Mouse (Mus musculus) spleen, adult 12 weeks (tissue): Measurements from ENCODE around the gene Acsf3.

ENCODE experiments used
- DNase-seq: peaks from one replicate; pipeline ENCODE4 v3.0.0; 2022; ENCODE audit warnings: low spot score

Gene Acsf3

DNA sequence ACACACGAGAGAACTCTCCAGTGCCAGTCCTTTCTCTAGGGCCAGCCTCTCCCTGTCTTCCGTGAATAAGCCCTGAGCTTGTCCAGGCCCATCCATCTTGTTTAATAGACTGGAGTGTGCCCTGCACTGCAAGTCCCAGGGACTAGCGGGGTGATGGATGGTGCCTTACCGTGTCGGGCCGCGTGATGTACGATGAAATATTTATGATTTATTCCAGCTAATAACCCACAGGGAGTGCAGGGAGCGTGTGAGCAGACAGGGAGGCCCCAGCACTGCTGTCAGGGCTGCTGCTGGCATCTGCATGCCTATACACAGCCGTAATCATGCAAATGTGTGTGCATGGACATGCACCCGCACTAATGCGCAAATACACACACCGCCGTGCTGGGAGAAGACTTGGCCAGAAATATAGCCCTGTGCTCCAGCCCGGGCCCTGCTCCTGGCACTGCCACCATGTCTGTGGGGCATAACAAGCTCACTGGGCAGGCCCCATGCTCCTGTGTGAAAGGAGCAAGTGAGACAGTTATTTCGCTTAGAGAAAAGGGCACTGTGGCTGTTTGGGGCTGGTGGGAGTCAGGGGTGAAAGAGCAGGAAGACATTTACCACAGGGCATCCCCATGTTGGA, 36.7 kb downstream of the Acsf3 start:
- no peak for DNase-seq

DNA sequence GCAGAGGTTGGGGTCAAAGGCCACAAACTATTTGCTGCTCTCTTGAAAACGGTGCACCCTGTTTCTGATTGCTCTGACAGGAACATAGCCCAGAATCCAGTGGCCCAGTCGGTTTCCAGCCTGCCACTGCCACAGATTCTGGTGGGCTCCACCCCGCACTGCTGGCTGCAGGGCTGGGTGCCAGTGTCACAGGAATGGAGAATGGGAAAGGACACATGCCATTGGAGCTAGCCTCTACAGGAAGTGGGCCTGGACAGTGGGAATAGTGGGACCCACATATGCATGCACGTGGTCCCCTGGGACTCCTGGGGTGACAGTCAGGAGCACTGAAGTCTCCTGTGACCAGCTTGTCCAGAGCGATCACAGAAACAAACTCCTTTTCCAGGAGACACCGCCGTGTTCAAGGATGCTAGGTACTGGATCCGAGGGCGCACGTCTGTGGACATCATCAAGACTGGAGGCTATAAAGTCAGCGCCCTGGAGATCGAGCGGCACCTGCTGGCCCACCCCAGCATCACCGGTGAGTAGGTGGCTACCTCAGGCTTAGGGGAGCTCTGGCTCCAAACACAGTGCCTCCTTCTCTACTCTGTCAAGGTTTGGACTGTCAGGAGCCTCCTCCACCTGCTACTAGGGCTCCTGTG, 37.4 kb downstream of the Acsf3 start:
- no peak for DNase-seq

DNA sequence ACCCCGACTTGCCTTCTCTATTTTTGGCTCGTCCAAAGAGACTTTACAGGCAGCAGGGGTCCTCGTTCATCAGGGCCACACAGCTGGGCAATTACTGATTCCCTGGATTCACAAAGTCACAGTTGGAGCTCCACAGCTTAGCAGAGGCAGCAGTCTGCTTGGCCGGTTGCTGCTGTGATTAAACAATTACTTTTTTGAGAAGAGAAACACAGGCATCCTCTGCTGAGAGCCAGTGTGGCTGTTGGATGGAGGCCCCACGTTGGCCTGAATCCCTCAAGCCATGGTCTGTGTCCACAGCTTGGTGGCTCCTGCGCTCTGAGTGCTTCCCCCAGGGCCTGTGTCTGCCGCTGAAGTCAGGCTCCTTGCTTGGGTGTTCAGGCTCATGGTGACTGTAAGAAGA, 39.3 kb downstream of the Acsf3 start:
- DNase-seq: no peak

DNA sequence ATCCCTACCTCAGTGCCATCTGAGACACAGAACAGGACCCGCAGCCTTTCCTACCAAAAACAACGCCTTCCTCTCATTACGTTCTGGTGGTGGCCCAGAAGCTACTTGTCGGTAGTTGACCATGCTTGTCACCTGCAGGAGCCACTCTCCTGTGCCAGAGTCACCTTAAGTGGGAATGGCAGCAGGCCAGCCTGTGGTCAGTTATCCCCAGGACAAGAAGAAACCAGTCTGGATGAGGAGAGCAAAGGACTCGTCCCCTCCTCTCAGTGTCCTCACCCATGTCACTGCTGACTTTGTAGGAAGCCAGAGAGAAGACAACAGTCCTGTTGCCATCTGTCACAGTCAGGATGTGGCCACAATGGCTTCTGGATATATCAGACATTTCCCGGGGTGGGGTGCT, 41.7 kb downstream of the Acsf3 start:
- no peak for DNase-seq

DNA sequence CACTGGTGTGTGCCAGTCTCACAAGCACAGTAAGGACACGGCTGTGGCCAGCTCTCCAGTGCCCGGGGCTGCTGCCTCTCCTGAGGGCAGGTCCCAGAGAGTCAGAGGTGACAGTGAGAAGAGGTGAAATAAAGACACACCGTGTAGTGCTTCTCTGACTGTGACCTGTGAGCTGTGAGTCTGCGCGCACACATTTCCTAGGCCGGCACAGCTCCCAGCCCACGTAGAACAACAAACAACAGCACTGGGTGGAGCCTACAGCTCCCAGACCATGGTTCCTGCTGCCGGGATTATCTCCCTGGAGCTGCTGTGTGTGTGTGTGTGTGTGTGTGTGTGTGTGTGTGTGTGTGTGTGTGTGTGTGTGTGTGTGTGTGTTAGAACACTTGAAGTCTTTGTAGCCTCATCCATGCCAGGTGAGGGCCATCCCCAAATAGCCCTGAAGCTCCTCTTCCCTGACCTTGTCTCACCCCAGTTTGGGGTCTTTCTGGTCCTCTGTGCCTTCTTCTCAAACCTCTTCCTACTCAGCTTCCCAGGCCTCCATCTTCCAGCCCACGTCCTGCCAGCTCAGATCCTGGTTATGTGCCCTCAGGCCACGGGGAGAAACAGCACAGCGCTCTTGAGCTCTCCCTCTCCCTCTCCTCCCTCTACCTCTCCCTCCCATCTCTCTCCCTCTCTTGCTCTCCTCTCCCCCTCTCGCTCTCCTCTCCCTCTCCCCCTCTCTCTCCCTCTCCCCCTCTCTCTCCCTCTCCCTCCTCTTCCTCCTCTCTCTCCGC, 42.6 kb downstream of the Acsf3 start:
- no peak for DNase-seq

DNA sequence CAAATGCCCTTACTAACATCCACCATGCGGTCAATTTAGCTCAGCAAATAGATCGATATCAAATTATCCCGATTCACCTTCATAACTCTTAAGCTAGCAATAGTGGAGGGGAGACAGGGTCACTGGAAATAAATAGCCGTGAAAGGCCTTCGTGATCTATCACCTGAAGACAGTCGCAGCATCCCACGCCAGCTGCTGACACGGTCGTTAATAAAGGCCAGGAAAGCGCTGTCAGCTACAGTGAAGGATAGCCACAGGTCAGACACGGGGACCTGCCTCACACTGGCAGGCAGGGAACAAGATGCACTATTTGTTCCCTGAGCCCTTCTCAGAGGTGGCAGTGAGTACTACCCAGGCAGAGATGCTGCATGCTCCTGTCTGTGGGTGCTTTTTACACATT, 44.5 kb downstream of the Acsf3 start:
- no peak for DNase-seq

DNA sequence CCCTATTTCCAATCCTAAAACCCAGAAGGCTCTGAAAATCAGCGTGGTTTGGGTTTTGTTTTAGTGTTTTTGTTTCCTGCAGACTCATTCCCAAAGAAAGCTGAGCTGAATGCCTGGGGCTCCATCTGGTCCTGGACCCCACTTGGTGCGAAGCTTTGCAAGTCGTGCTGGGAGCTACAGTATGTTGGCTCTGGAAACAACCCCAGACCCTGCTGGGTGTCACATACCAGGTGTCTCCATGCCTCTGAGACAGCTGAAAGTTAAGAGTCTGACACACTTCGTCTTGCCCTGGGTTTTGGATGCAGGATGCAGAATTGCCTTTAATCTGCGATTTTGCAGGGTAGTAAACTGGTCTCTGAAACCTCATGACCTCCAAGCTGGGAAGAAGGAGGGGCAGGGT, 49.3 kb downstream of the Acsf3 start:
- no peak for DNase-seq

DNA sequence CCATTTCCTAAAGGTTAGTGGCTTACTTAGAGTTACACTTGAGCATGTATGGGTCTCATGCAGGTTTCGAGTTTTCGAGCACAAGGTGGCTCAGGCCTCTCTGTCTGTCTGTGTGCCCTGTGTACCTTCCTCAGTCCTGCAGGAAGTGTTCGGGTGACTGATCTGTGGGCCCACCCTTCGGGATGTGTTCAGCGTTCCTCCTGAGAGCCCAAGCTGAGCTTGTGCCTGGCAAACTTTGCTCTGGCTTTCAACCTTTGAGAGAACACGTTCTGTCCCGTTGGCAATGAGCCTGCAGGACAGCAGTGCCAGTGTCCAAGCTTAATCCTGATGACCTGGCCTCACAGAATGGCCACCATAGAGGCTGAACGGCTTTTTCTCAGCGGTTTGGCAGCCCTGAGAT, 49.7 kb downstream of the Acsf3 start:
- DNase-seq: no peak

DNA sequence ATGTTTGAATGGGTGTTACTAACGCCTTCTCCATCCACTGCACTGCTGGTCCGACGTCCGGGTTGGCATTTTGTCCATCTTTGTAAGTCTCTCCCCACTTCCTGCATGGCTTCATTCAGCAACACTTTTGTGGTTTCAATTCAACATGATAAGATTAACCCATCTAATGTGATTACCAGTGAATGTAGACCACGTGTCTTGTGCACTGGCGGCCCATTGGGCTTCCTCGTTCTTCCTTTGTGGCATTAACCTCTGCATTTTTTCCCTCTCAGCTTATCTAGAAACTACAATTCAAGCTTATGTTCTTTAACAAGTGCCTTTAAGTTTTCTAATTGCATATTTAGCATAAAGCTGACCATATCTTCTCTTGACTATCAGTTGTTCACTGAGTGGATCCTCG, 50.1 kb downstream of the Acsf3 start:
- DNase-seq: no peak

DNA sequence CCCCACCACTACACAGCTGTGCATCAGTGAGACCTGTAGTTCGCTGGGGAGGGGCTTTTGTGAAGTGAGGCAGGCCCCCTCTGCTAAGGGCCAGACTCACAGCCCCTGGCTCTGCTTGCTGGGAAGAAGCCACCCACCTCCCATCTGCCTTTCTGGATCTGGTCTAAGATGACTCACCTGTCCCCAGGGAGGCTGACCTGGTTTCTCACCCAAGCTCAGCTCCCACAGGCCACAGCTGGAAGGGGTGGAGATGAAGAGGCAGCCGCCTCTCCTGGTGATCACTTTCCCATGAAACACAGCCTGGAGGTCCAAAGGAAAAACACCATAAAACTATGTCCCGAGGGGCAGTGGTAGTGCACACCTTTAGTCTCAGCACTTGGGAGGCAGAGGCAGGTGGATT, 54.1 kb downstream of the Acsf3 start:
- no peak for DNase-seq

DNA sequence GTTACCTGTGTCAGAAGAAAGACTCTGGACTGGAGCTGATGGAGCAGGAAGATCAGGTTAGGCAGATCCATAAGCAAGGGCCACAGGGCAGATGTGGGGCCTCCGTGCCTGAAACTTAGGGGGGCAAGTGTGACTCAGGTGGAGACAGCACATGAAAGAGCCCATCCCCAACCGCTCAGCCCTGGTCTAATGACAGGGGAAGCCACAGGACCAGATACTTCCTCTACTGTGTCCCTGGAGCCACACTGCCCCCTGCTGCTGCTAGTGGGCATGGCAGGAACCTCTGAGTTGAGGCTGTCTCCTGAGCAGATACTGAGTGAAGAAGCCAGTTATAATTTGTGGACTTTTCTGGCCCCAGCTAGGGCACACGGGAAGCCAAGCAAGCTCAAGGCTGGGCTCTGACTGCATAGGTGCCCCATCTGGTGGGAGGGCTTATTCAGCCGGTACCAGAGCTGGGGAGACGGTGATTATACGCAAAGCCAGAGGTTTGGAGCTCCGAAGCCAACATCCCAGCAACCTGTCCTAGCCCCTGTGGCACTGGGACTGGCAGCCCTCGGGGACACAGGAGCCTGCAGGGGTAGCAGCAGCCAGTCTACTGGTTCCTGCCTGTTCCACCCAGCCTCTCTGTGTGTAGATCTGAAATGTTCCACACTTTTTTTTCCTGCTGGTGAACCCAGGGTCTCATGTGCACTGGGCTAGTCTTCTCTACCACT, 55.2 kb downstream of the Acsf3 start:
- DNase-seq: peak; percentile 89

DNA sequence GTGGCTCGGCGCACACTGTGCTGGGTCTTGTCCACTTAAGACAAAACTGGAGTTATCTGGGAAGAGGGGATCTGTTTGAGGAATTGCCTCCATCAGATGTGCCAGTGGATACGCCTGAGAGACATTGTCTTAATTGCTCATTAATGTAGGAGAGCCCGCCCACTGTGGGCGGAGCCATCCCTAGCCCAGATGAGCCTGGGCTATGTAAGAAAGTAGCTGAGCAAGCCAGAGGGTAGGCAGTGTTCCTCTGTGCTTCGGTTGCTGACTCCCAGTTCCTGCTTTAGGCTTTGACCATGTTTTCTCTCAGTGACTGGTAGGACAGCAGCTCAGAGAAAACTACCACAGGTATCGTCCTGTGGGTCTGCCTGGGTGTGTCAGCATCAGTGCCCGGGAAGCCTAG, 59.1 kb downstream of the Acsf3 start:
- DNase-seq: no peak

DNA sequence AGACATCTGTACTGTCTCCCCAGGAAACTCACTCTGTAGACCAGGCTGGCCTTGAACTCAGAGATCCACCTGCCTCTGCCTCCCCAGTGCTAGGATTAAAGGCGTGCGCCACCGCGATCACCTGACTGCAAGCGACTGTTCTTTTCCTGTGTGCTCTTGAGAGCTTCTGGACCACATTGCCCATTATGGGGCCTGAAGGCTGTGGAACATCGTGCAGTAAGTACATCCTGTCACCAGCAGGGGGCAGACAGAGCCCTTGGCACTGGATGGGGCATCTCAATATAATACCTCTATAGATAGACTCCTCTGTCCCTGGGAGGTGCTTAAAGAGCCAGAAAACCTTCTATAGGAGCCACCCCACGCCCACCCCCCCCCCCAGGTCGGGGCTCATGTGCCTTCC, 59.7 kb downstream of the Acsf3 start:
- peak; percentile 64 for DNase-seq

DNA sequence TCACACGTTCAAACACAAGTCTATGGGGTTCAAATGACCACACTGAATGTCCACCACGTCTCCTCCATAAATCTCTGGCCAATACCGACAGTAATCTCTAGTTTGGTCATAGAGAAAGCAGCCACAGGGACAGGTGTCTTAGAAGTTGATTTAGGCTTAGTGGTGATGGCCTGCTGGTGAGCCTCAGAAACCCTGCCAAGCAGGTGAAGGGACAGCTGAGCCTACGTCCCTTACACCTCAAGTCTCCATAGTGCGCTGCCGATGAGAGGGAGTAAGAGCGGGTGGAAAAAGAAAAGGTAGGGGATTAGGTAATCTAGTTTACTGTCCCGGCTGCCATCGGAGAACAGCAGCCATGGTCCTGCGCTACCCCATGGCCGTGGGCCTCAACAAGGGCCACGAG, 60.9 kb downstream of the Acsf3 start:
- DNase-seq: no peak

DNA sequence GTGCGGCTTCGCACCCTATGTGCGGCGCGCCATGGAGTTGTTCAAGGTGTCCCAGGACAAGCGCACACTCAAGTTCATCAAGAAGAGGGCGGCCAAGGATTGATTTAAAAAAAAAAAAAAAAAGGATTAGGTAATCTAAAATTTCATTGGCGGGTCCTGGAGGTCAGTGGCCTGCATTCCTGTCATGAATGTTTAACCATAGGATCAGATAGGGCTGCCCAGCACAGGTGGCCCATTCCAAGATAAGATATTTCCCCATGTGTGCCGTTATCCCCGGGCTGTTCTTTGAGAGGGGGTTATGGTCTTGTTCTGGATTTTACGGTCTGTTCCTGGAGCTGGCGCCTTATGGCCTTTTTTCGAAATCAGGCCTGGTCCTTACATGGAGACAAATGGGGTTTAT, 61.4 kb downstream of the Acsf3 start:
- DNase-seq: no peak

DNA sequence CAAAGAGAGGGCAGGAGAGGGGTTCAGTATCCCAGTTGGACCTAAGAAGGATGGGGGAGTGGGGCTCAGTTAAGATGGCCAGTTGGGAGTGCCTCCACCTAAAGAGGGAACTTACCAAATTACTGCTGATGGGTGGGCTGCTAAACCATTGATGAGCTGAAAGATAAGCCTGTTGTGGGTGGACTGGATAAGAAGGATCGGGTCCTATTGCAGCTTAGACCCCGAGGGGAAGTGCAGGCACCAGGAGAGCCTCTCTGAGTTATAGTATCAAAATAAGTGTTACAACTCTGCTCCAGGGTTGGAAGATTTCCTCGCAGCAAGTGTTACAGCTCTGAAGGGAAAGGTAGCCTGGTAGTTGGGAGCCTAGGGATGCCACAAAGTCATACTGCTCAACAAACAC, 68.9 kb downstream of the Acsf3 start:
- DNase-seq: no peak

DNA sequence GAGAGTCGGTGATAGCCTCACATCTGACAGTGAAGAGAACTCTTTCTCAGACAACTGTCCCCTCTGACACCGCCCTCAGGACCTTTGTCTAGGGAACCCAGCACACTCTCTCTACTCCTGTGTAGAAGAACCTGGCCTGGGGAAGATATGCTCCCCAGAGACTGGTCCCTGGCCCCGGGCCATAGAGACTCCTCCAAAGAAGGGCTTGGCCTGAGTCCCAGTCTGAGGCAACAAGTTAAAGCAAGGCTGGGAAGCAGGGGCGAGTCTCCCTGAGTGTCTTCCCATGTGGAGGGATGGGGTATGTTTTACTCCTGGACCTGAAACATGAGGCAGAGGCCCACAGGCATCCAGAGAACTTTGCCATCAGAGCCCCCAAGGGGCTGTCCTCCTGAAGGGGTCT, 70.4 kb downstream of the Acsf3 start:
- no peak for DNase-seq

DNA sequence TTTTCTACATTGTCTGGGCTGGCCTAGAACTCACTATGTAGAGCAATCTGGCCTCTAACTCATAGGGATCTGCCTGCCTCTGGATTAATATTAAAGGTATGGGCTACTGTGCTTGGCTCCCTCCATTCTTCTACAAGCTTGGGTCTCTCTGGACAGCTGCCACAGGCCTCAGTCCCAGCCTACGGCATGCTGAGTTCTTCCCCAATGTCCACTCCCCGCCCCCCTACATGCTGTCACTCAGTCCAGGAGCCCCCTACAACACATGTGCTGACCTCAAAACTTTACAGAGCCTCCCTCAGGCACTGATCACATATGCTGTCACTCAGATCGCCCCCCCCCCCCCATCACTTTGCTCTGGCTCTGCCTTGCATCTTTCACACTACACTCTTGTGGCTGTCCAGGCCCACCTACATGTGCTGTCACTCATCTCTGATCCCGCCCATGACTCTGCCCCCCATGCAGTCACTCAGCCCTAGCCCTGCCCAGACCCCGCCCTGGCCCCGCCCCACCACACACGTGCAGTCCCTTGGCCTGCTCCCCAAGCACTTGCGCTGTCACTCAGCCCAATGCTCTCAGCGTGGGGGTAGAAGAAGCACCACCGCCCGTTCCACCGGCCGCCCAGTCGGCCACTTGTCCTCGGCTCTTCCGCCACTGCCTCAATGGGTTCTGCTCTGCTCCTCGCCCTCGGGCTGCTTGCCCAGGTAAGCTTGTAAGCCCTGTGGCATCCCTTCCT, 72.7 kb downstream of the Acsf3 start, which contains the start of gene Cdh15:
Gene Cdh15, plus strand, starts transcription at position 138 of the 733 bp plus-strand sequence.
- DNase-seq: no peak

DNA sequence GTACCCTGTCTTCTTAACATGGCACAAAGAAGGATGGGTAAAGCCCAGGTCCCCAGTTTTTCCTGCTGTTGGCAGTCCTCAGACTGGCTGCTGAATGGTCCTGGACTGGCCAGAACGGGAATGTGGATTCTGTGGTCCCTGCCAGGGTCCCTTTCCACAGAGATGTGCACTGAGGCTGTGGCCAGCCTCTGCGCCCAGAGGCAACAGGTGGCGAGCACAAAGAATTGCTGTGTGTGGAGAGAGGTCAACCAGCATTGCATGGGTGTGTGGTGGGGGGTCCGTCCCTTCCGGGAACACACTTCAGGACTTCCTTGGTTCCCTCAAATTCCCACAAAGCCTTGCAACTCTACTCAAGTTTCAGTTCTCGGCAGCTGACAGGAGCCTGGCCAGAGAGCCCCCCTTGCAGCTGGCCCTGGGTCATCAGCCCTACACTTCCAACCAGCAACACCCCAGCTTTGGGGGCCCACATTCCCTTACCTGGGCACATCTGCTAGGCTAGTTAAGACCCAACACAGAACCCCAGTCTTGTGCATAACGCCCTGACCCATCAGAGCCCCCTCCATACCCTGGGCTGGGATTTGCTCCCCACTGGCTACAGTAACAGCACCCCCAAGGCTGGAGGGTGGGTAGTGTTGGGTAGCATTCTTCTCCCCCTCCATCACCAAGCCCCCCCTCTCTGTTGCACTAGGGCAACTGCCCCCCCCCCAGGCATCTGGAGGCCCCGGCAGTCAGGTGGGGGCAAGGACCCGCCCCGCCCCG, 74.0 kb downstream of the Acsf3 start:
- no peak for DNase-seq

DNA sequence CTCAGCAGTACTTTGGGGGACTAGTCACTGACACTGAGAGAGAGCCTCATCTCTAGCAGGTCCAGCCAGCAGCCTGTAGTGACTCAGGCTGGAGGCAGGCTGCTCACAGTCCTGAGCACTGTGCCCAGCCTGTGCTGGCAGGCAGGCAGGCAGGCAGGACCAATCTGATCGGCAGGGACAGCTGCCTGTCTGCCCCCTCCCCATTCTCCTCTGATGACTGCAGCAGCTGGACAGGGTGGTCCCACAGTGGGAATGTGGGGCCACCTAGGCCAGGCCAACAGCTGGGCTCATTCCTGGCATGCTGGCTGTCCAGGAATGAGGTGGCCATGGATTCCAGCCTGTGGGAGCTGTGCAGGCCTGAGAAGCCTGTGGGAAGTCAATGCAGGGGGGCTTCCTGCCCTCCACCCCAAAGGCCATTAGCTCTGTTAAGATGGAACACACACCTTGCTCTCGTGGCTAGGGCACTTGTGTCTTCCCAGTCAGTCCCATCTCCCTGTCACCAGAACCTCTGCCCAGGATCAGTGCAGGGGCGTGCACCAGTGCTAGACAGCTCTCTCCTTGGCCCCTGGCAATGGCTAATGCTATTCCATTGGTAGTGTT, 75.5 kb downstream of the Acsf3 start:
- DNase-seq: no peak
